Mouse (Mus musculus): Measurements from ENCODE around the gene Mrpl10. TPM values are rescaled to one million over a fixed set of nuclear protein-coding genes. Genes with fewer than 3 reads are reported as not detected.
A peak's percentile ranks its signal among the peaks of the same experiment; 100 is the strongest.

The Mrpl10 gene
- polyA plus RNA-seq, 1 experiment from 2014 or later = 82.9 TPM

GRCm38 (mm10) chr11:97063274-97063920 lies 22.0 kb downstream of the Mrpl10 start:
- no peaks in the 10 kb centered on the region; the same call in 1 of the 2 replicates for H3K27me3 ChIP-seq (ENCODE audit: low read depth, poor library complexity, severe bottlenecking)
- H3K36me3 ChIP-seq = peaks cover 67% of the 10 kb centered on the region
- DNase-seq (ENCODE audit: low spot score) = no peak
- peaks cover 8% of the 10 kb centered on the region for H3K4me1 ChIP-seq
- H3K4me3 ChIP-seq = no peak overlapping the region
- WGBS = 61% methylated on average over 9 of the region's 9 CpGs
- H3K9me3 ChIP-seq (replicated peaks) = no peaks in the 10 kb centered on the region
- peak overlapping the region; percentile 68; the same call in 1 of the 2 replicates for H3K27ac ChIP-seq (replicated peaks)

- H3K36me3 ChIP-seq = peaks cover 66% of the 10 kb centered on the region
- 88% methylated on average over 3 of the region's 3 CpGs for WGBS
Observed at GRCm38 (mm10) chr11:97063921-97064295, 22.5 kb downstream of the Mrpl10 start.

GRCm38 (mm10) chr11:97065538-97066295 lies 24.4 kb downstream of the Mrpl10 start:
- no peak for DNase-seq (ENCODE audit: low spot score)
- no peaks in the 10 kb centered on the region for H3K9me3 ChIP-seq (replicated peaks)
- H3K27ac ChIP-seq (replicated peaks) = no peak overlapping the region
- H3K27me3 ChIP-seq (ENCODE audit: low read depth, poor library complexity, severe bottlenecking) = no peaks in the 10 kb centered on the region; the same call in 1 of the 2 replicates
- H3K36me3 ChIP-seq = peaks cover 49% of the 10 kb centered on the region
- H3K4me3 ChIP-seq = no peak overlapping the region
- 89% methylated on average over 12 of the region's 12 CpGs for WGBS
- peaks cover 8% of the 10 kb centered on the region for H3K4me1 ChIP-seq

More at GRCm38 (mm10) chr11:97063921-97064295, 22.5 kb downstream of the Mrpl10 start:
- Histone ChIP-seq H3K4me3 (no peak overlapping the region), H3K27me3 (ENCODE audit: low read depth, poor library complexity, severe bottlenecking) (no peaks in the 10 kb centered on the region; the same call in 1 of the 2 replicates), H3K27ac (replicated peaks) (peak overlapping the region; percentile 68; the same call in 1 of the 2 replicates), H3K4me1 (peaks cover 8% of the 10 kb centered on the region), H3K9me3 (replicated peaks) (no peaks in the 10 kb centered on the region)
- no peak for DNase-seq (ENCODE audit: low spot score)

- no peak for DNase-seq (ENCODE audit: low spot score)
Observed at GRCm38 (mm10) chr11:97066656-97067360, 25.4 kb downstream of the Mrpl10 start.

GRCm38 (mm10) chr11:97069333-97069732 lies 28.0 kb downstream of the Mrpl10 start:
- H3K4me1 ChIP-seq = no peaks in the 10 kb centered on the region
- 68% methylated on average over 1 of the region's 1 CpGs for WGBS
- peaks cover 37% of the 10 kb centered on the region for H3K36me3 ChIP-seq
- no peak overlapping the region for H3K4me3 ChIP-seq
- H3K9me3 ChIP-seq (replicated peaks) = no peaks in the 10 kb centered on the region
- no peak overlapping the region for H3K27ac ChIP-seq (replicated peaks)
- no peaks in the 10 kb centered on the region; the same call in 1 of the 2 replicates for H3K27me3 ChIP-seq (ENCODE audit: low read depth, poor library complexity, severe bottlenecking)
- no peak for DNase-seq (ENCODE audit: low spot score)

More at GRCm38 (mm10) chr11:97066656-97067360, 25.4 kb downstream of the Mrpl10 start:
- Histone ChIP-seq H3K4me1 (peaks cover 8% of the 10 kb centered on the region), H3K36me3 (peaks cover 39% of the 10 kb centered on the region), H3K27ac (replicated peaks) (no peak overlapping the region), H3K9me3 (replicated peaks) (no peaks in the 10 kb centered on the region), H3K27me3 (ENCODE audit: low read depth, poor library complexity, severe bottlenecking) (no peaks in the 10 kb centered on the region; the same call in 1 of the 2 replicates), H3K4me3 (0 out of 2 replicates have a peak overlapping the region, but pooled peaks have one; percentile 0)
- WGBS = 38% methylated on average over 22 of the region's 22 CpGs

- 96% methylated on average over 2 of the region's 2 CpGs for WGBS
- no peak for DNase-seq (ENCODE audit: low spot score)
Observed at GRCm38 (mm10) chr11:97069770-97070169, 28.4 kb downstream of the Mrpl10 start.

GRCm38 (mm10) chr11:97071129-97071528 lies 29.8 kb downstream of the Mrpl10 start:
- no peak overlapping the region for H3K4me3 ChIP-seq
- DNase-seq (ENCODE audit: low spot score) = no peak
- no peaks in the 10 kb centered on the region for H3K9me3 ChIP-seq (replicated peaks)
- H3K27me3 ChIP-seq (ENCODE audit: low read depth, poor library complexity, severe bottlenecking) = no peaks in the 10 kb centered on the region; the same call in 1 of the 2 replicates
- 77% methylated on average over 1 of the region's 1 CpGs for WGBS
- H3K27ac ChIP-seq (replicated peaks) = no peak overlapping the region
- peaks cover 26% of the 10 kb centered on the region for H3K36me3 ChIP-seq
- no peaks in the 10 kb centered on the region for H3K4me1 ChIP-seq

More at GRCm38 (mm10) chr11:97069770-97070169, 28.4 kb downstream of the Mrpl10 start:
- H3K27me3 ChIP-seq (ENCODE audit: low read depth, poor library complexity, severe bottlenecking) = no peaks in the 10 kb centered on the region; the same call in 1 of the 2 replicates
- H3K9me3 ChIP-seq (replicated peaks) = no peaks in the 10 kb centered on the region
- no peaks in the 10 kb centered on the region for H3K4me1 ChIP-seq
- H3K27ac ChIP-seq (replicated peaks) = no peak overlapping the region
- H3K36me3 ChIP-seq = peaks cover 37% of the 10 kb centered on the region
- H3K4me3 ChIP-seq = no peak overlapping the region

- 34% methylated on average over 3 of the region's 3 CpGs for WGBS
- peak; percentile 58 for DNase-seq (ENCODE audit: low spot score)
- Histone ChIP-seq H3K27me3 (ENCODE audit: low read depth, poor library complexity, severe bottlenecking) (no peaks in the 10 kb centered on the region; the same call in 1 of the 2 replicates), H3K4me1 (no peaks in the 10 kb centered on the region), H3K9me3 (replicated peaks) (no peaks in the 10 kb centered on the region), H3K27ac (replicated peaks) (no peak overlapping the region), H3K36me3 (peaks cover 13% of the 10 kb centered on the region), H3K4me3 (no peak overlapping the region)
Observed at GRCm38 (mm10) chr11:97072533-97072932, 31.2 kb downstream of the Mrpl10 start.

- Histone ChIP-seq H3K4me3 (no peak overlapping the region), H3K27ac (replicated peaks) (no peak overlapping the region), H3K27me3 (ENCODE audit: low read depth, poor library complexity, severe bottlenecking) (no peaks in the 10 kb centered on the region), H3K4me1 (no peaks in the 10 kb centered on the region), H3K36me3 (no peaks in the 10 kb centered on the region), H3K9me3 (replicated peaks) (no peaks in the 10 kb centered on the region)
- WGBS = 83% methylated on average over 8 of the region's 8 CpGs
- DNase-seq (ENCODE audit: low spot score) = no peak
Observed at GRCm38 (mm10) chr11:97074235-97074634, 32.9 kb downstream of the Mrpl10 start.

GRCm38 (mm10) chr11:97078751-97079150 lies 37.4 kb downstream of the Mrpl10 start:
- Histone ChIP-seq H3K4me1 (peaks cover 13% of the 10 kb centered on the region), H3K27me3 (ENCODE audit: low read depth, poor library complexity, severe bottlenecking) (peaks cover 7% of the 10 kb centered on the region), H3K36me3 (no peaks in the 10 kb centered on the region), H3K27ac (replicated peaks) (no peak overlapping the region), H3K4me3 (no peak overlapping the region), H3K9me3 (replicated peaks) (peaks cover 4% of the 10 kb centered on the region; the same call in 1 of the 2 replicates)
- WGBS = 55% methylated on average over 4 of the region's 4 CpGs
- DNase-seq (ENCODE audit: low spot score) = no peak

GRCm38 (mm10) chr11:97080291-97080690 lies 38.9 kb downstream of the Mrpl10 start:
- 10% methylated on average over 9 of the region's 9 CpGs for WGBS
- Histone ChIP-seq H3K27me3 (ENCODE audit: low read depth, poor library complexity, severe bottlenecking) (peaks cover 19% of the 10 kb centered on the region), H3K4me3 (no peak overlapping the region), H3K9me3 (replicated peaks) (peaks cover 4% of the 10 kb centered on the region; the same call in 1 of the 2 replicates), H3K36me3 (no peaks in the 10 kb centered on the region), H3K27ac (replicated peaks) (no peak overlapping the region), H3K4me1 (peaks cover 15% of the 10 kb centered on the region)
- no peak for DNase-seq (ENCODE audit: low spot score)

GRCm38 (mm10) chr11:97082977-97083376 lies 41.6 kb downstream of the Mrpl10 start:
- H3K27ac ChIP-seq (replicated peaks) = no peak overlapping the region
- H3K27me3 ChIP-seq (ENCODE audit: low read depth, poor library complexity, severe bottlenecking) = peaks cover 19% of the 10 kb centered on the region
- DNase-seq (ENCODE audit: low spot score) = no peak
- peaks cover 12% of the 10 kb centered on the region; the same call in 1 of the 2 replicates for H3K9me3 ChIP-seq (replicated peaks)
- 55% methylated on average over 11 of the region's 11 CpGs for WGBS
- H3K36me3 ChIP-seq = no peaks in the 10 kb centered on the region
- peaks cover 15% of the 10 kb centered on the region for H3K4me1 ChIP-seq
- no peak overlapping the region for H3K4me3 ChIP-seq

Measured in midbrain, embryonic 10.5 days (tissue).